18 mouse cellular contexts compared by ENCODE assay signal in the genomic region with DNA sequence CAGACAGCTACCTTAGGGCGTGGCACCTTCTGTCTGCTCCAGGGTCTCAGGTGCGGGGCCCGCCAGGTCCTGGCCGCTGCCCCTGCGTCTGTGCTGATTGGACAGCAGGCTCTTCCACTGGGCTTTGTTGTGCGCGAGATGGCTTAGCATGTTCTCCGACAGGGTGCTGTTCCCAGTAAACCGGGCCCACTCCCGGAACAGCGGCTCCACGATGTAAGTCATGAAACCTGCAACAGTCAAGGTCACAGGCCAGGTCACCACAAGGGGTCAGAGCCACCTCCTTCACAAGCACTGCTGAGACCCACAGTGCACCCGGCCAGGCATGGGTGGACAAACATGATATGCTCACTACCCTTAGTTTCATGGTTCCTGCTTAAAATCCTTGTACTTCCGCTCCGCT. TPM values are rescaled to one million over a fixed set of nuclear protein-coding genes. Genes with fewer than 3 reads are reported as not detected.
DNase-seq lines count a peak whose midpoint lies in the region; ATAC-seq lines count a peak whose summit lies in the region.
"Had no signal": no experiment of that assay in that cellular context is flagged by ENCODE, and none has a peak within 500 bp of the region (broad histone marks: within the 10 kb centered on the region; RNA-seq: fewer than 3 reads in every experiment).

No protein-coding gene starts in this region.

- no peak for ATAC-seq in midbrain, embryonic 11.5 days (ENCODE audit: low FRiP score)
- no peak for ATAC-seq in midbrain, embryonic 16.5 days
- 0 out of 2 replicates have a peak, but pooled peaks have one; percentile 37 for ATAC-seq in midbrain, embryonic 13.5 days
- ATAC-seq: forebrain, postnatal 0 days; inflammation-experienced regulatory T-cells, adult 6 months; liver, embryonic 12.5 days had no signal

- H3K36me3 ChIP-seq in heart, embryonic 10.5 days = peaks cover 8% of the 10 kb centered on the region; the same call in 1 of the 2 replicates
- no peaks in the 10 kb centered on the region for H3K36me3 ChIP-seq in midbrain, embryonic 11.5 days (ENCODE audit: control insufficient read depth, insufficient read depth, low read length)
- H3K36me3 ChIP-seq in midbrain, embryonic 16.5 days (ENCODE audit: control insufficient read depth, insufficient read depth, low read length) = no peaks in the 10 kb centered on the region
- H3K36me3 ChIP-seq in midbrain, embryonic 13.5 days = no peaks in the 10 kb centered on the region
- H3K36me3 ChIP-seq: embryonic facial prominence, embryonic 12.5 days; liver, embryonic 12.5 days had no signal

- peak overlapping the region; percentile 64 for H3K27ac ChIP-seq in heart, embryonic 10.5 days
- no peak overlapping the region for H3K27ac ChIP-seq in midbrain, embryonic 11.5 days (ENCODE audit: low read depth, low read length)
- no peak overlapping the region for H3K27ac ChIP-seq in midbrain, embryonic 16.5 days (ENCODE audit: low read length)
- H3K27ac ChIP-seq in midbrain, embryonic 13.5 days = no peak overlapping the region
- H3K27ac ChIP-seq: embryonic facial prominence, embryonic 12.5 days; liver, embryonic 12.5 days; macrophage had no signal

- 54% methylated on average over 15 of the region's 15 CpGs for whole genome bisulfite sequencing in heart, embryonic 10.5 days
- WGBS in midbrain, embryonic 11.5 days = 71% methylated on average over 15 of the region's 15 CpGs
- 77% methylated on average over 15 of the region's 15 CpGs for WGBS in midbrain, embryonic 16.5 days
- WGBS in midbrain, embryonic 13.5 days = 73% methylated on average over 15 of the region's 15 CpGs

- H3K4me2 ChIP-seq in midbrain, embryonic 11.5 days = peak overlapping the region; percentile 19; the same call in 1 of the 2 replicates
- no peak overlapping the region for H3K4me2 ChIP-seq in midbrain, embryonic 16.5 days (ENCODE audit: low read length)
- peak overlapping the region; percentile 27 for H3K4me2 ChIP-seq in midbrain, embryonic 13.5 days (replicated peaks)
- H3K4me2 ChIP-seq: embryonic facial prominence, embryonic 12.5 days; liver, embryonic 12.5 days had no signal

- no peak for DNase-seq in heart, embryonic 10.5 days (ENCODE audit: low spot score)
- no peak for DNase-seq in heart, postnatal 4 days
- DNase-seq in midbrain, embryonic 11.5 days (ENCODE audit: low spot score, missing footprints) = no peak
- DNase-seq in layer of hippocampus, postnatal 10 days (ENCODE audit: low spot score in 2 of 2) = no peak
- DNase-seq in gastrocnemius, postnatal 14 days = no peak
- DNase-seq in MN1 (ENCODE audit: low spot score) = no peak
- DNase-seq: adrenal gland, adult 8-10 months; cerebellum, postnatal 36 days; forebrain, postnatal 0 days; gastrocnemius, postnatal 36 days; thymus, adult 18-20 months had no signal

- intact Hi-C loops in gastrocnemius, postnatal 14 days (cut with DNase I; ENCODE audit: low total_unique reads) = no loop called here

- no peaks in the 10 kb centered on the region for H3K9me3 ChIP-seq in heart, embryonic 10.5 days
- H3K9me3 ChIP-seq in midbrain, embryonic 11.5 days (ENCODE audit: control insufficient read depth, low read length) = no peaks in the 10 kb centered on the region
- H3K9me3 ChIP-seq in midbrain, embryonic 16.5 days (replicated peaks; ENCODE audit: control insufficient read depth, low read length, poor library complexity, severe bottlenecking) = no peaks in the 10 kb centered on the region
- H3K9me3 ChIP-seq in midbrain, embryonic 13.5 days = no peaks in the 10 kb centered on the region
- H3K9me3 ChIP-seq: embryonic facial prominence, embryonic 12.5 days; liver, embryonic 12.5 days had no signal

- peak overlapping the region; percentile 12; the same call in 1 of the 2 replicates for H3K4me3 ChIP-seq in heart, embryonic 10.5 days
- H3K4me3 ChIP-seq in midbrain, embryonic 11.5 days (ENCODE audit: low read depth, low read length) = no peak overlapping the region
- H3K4me3 ChIP-seq in midbrain, embryonic 16.5 days (ENCODE audit: low read depth, low read length) = no peak overlapping the region
- H3K4me3 ChIP-seq in midbrain, embryonic 13.5 days (replicated peaks) = no peak overlapping the region
- H3K4me3 ChIP-seq: embryonic facial prominence, embryonic 12.5 days; liver, embryonic 12.5 days; myocyte had no signal

- H3K4me1 ChIP-seq in heart, embryonic 10.5 days = peaks cover 13% of the 10 kb centered on the region
- H3K4me1 ChIP-seq in midbrain, embryonic 11.5 days (ENCODE audit: control insufficient read depth, insufficient read depth, low read length) = no peaks in the 10 kb centered on the region
- H3K4me1 ChIP-seq in midbrain, embryonic 16.5 days (ENCODE audit: control insufficient read depth, insufficient read depth, low read length) = no peaks in the 10 kb centered on the region
- H3K4me1 ChIP-seq in midbrain, embryonic 13.5 days (replicated peaks) = no peaks in the 10 kb centered on the region
- H3K4me1 ChIP-seq: liver, embryonic 12.5 days had no signal

- H3K9ac ChIP-seq in midbrain, embryonic 11.5 days (ENCODE audit: low read length) = no peak overlapping the region
- no peak overlapping the region for H3K9ac ChIP-seq in midbrain, embryonic 16.5 days (ENCODE audit: low read depth, low read length)
- H3K9ac ChIP-seq in midbrain, embryonic 13.5 days (replicated peaks) = no peak overlapping the region
- H3K9ac ChIP-seq: embryonic facial prominence, embryonic 12.5 days; forebrain, postnatal 0 days; liver, embryonic 12.5 days had no signal

- H3K27me3 ChIP-seq in heart, embryonic 10.5 days (ENCODE audit: insufficient read depth, poor library complexity, severe bottlenecking) = no peaks in the 10 kb centered on the region
- H3K27me3 ChIP-seq in midbrain, embryonic 11.5 days (ENCODE audit: control insufficient read depth, insufficient read depth, low read length) = no peaks in the 10 kb centered on the region
- no peaks in the 10 kb centered on the region for H3K27me3 ChIP-seq in midbrain, embryonic 16.5 days (ENCODE audit: control insufficient read depth, insufficient read depth, low read depth, low read length)
- no peaks in the 10 kb centered on the region for H3K27me3 ChIP-seq in midbrain, embryonic 13.5 days
- H3K27me3 ChIP-seq: embryonic facial prominence, embryonic 12.5 days; liver, embryonic 12.5 days had no signal

RNA-seq across cellular contexts. Expression of a gene that starts 52.8 kb away (rescaled TPM):
- 2.4 and 2.8 TPM in 2 replicates for polyA plus RNA-seq in heart, embryonic 10.5 days (2016; fragmentation: Nextera tagmentation; extraction: Ambion mirVana)
- total RNA-seq in heart, postnatal 4 days (2021) = 1 to 10 TPM; 6.4 to 7.6 TPM
- 1.4 TPM in 2 replicates for polyA plus RNA-seq in midbrain, embryonic 11.5 days (2014; fragmentation: Nextera tagmentation; extraction: Ambion mirVana)
- 0.18 and 0.67 TPM in 2 replicates for polyA plus RNA-seq in midbrain, embryonic 16.5 days (2015; fragmentation: Nextera tagmentation; extraction: Ambion mirVana)
- 1.2 and 1.3 TPM in 2 replicates for polyA plus RNA-seq in midbrain, embryonic 13.5 days (2015; fragmentation: Nextera tagmentation; extraction: Ambion mirVana)
- total RNA-seq in layer of hippocampus, postnatal 10 days (2021) = 1 to 10 TPM in 1 of 2 experiments, under 1 TPM in 1; 0.71 to 2.1 TPM
- under 1 TPM; 0.62 to 0.88 TPM for total RNA-seq in gastrocnemius, postnatal 14 days (2021)
